In the genomic region with DNA sequence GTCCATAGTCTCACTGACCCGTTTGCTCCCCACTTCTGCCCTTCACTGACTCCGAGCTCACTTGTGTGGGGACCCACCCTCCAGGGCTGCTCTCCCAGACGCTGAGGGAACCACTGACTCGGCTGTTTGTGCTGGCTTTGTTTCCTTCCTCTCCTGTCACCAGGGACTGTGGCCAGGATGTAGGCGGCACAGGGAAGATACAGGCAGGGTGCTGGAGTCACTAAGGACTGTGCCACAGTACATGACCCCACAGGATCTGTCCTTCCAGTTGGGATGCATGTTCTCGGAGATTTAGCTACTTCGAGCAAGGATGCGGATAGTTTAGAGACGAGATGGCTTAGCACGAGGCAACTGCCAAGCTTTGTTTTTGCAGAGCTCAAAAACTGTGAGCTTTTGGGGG, we compare ENCODE assay signal across 10 mouse cellular contexts. TPM values are rescaled to one million over a fixed set of nuclear protein-coding genes. Genes with fewer than 3 reads are reported as not detected.
DNase-seq lines count a peak whose midpoint lies in the region; ATAC-seq lines count a peak whose summit lies in the region.
"Had no signal": no experiment of that assay in that cellular context is flagged by ENCODE, and none has a peak within 500 bp of the region (broad histone marks: within the 10 kb centered on the region; RNA-seq: fewer than 3 reads in every experiment).

No protein-coding gene starts in this region.

- no peak overlapping the region for H3K9ac ChIP-seq in liver, embryonic 12.5 days
- H3K9ac ChIP-seq: embryonic facial prominence, embryonic 13.5 days; intestine, embryonic 15.5 days; lung, embryonic 15.5 days had no signal

- peaks cover 10% of the 10 kb centered on the region; the same call in 1 of the 2 replicates for H3K4me1 ChIP-seq in liver, embryonic 12.5 days
- peaks cover 13% of the 10 kb centered on the region for H3K4me1 ChIP-seq in embryonic facial prominence, embryonic 10.5 days

- no peak overlapping the region for H3K27ac ChIP-seq in liver, embryonic 12.5 days
- H3K27ac ChIP-seq in embryonic facial prominence, embryonic 10.5 days (replicated peaks), result no peak overlapping the region
- H3K27ac ChIP-seq: embryonic facial prominence, embryonic 13.5 days; intestine, embryonic 15.5 days; lung, embryonic 15.5 days had no signal

- H3K4me3 ChIP-seq in liver, embryonic 12.5 days, result no peak overlapping the region
- no peak overlapping the region for H3K4me3 ChIP-seq in embryonic facial prominence, embryonic 10.5 days
- H3K4me3 ChIP-seq: embryonic facial prominence, embryonic 13.5 days; intestine, embryonic 15.5 days; lung, embryonic 15.5 days had no signal

- no peaks in the 10 kb centered on the region for H3K36me3 ChIP-seq in liver, embryonic 12.5 days
- H3K36me3 ChIP-seq in embryonic facial prominence, embryonic 10.5 days (replicated peaks), result no peaks in the 10 kb centered on the region
- H3K36me3 ChIP-seq: embryonic facial prominence, embryonic 13.5 days; intestine, embryonic 15.5 days; lung, embryonic 15.5 days had no signal

- peaks cover 28% of the 10 kb centered on the region for H3K27me3 ChIP-seq in liver, embryonic 12.5 days (replicated peaks)
- peaks cover 22% of the 10 kb centered on the region for H3K27me3 ChIP-seq in embryonic facial prominence, embryonic 10.5 days (replicated peaks; ENCODE audit: low read depth, poor library complexity, severe bottlenecking)

- H3K9me3 ChIP-seq in liver, embryonic 12.5 days (replicated peaks), result no peaks in the 10 kb centered on the region
- no peaks in the 10 kb centered on the region for H3K9me3 ChIP-seq in embryonic facial prominence, embryonic 10.5 days
- H3K9me3 ChIP-seq: embryonic facial prominence, embryonic 13.5 days; intestine, embryonic 15.5 days; lung, embryonic 15.5 days had no signal

- 0 out of 2 replicates have a peak, but pooled peaks have one; percentile 24 for ATAC-seq in liver, embryonic 12.5 days
- ATAC-seq: intestine, embryonic 15.5 days had no signal

- H3K4me2 ChIP-seq in liver, embryonic 12.5 days, result no peak overlapping the region
- H3K4me2 ChIP-seq: embryonic facial prominence, embryonic 13.5 days; intestine, embryonic 15.5 days; lung, embryonic 15.5 days had no signal

- DNase-seq in retina, postnatal 1 day, result peak; percentile 12
- no peak for DNase-seq in retina, embryonic 14.5 days (ENCODE audit: low spot score)
- peak; percentile 75 to 80 for DNase-seq in heart, adult 9 months (ENCODE audit: low spot score in 2 of 2)
- peak; percentile 70 for DNase-seq in thymus, postnatal 4 days
- no peak for DNase-seq in c-Kit-positive CD71-positive TER-119-positive erythroid progenitor cells, embryonic 14.5 days (ENCODE audit: low spot score)
- DNase-seq in embryonic facial prominence, embryonic 10.5 days (ENCODE audit: low spot score), result no peak

- WGBS in liver, embryonic 12.5 days (ENCODE audit: insufficient replicate concordance), result 19% methylated on average over 10 of the region's 10 CpGs
- 36% methylated on average over 10 of the region's 10 CpGs for WGBS in embryonic facial prominence, embryonic 10.5 days

RNA-seq across cellular contexts. Expression of a gene that starts 25.5 kb away (rescaled TPM):
- polyA plus RNA-seq in liver, embryonic 12.5 days (2016; fragmentation: Nextera tagmentation; extraction: Ambion mirVana), result 5.8 and 9.2 TPM in 2 replicates
- 11.3 and 13.3 TPM in 2 replicates for polyA plus RNA-seq in embryonic facial prominence, embryonic 10.5 days (2016; fragmentation: Nextera tagmentation; extraction: Ambion mirVana)

RNA-seq across cellular contexts. Expression of a gene that starts 30.4 kb away (rescaled TPM):
- polyA plus RNA-seq in liver, embryonic 12.5 days (2016; fragmentation: Nextera tagmentation; extraction: Ambion mirVana), result 27.0 and 27.9 TPM in 2 replicates
- 6.8 and 7.0 TPM in 2 replicates for polyA plus RNA-seq in embryonic facial prominence, embryonic 10.5 days (2016; fragmentation: Nextera tagmentation; extraction: Ambion mirVana)

Comparison
In these comparisons a context has a peak if more than half of its experiments do, and no peak if none do; other contexts are left out.
1. DNase-seq: peak in retina, postnatal 1 day (single experiment), heart, adult 9 months (2 of 2) and thymus, postnatal 4 days (single experiment); none in retina, embryonic 14.5 days (single experiment), c-Kit-positive CD71-positive TER-119-positive erythroid progenitor cells, embryonic 14.5 days (single experiment) and embryonic facial prominence, embryonic 10.5 days (single experiment).